Mouse (Mus musculus): ENCODE results near the gene Ttc27. TPM values are rescaled to one million over a fixed set of nuclear protein-coding genes. Genes with fewer than 3 reads are reported as not detected.

The Ttc27 gene
- polyA plus RNA-seq, 1 experiment from 2014 or later: 10.9 TPM

DNA sequence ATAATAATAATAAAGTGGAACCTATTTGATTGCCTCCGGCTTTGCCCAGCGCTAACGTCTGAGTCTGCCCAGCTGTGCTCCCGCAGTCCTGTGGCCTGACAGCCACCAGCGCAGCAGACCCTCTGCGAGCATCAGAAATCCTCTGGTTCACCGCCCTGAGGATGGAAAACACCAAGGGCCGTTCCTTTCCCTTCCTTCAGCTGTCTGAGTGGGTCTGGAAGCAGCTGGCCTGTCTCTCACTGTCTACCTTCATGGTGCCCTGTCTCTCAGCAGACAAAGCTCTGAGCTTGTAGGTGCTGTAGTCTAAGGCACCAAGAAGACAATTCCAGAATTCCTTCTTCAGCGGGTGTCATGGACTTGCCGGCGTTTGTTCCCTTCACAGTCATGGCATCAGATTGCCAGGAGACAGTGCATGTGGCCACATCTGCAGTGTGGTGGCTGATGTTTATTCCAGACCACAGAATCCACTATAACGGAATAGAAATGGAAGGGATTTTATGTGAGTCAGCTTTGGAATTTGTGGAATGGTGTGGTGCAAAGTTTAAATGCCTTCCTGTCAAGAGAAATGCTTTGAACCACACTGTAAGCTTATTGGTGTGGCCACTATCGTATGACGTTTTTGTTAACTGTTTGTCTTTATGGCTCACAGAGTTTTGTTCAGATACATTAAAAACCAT is 78.6 kb downstream of the Ttc27 start:
- no peaks in the 10 kb centered on the region for H3K36me3 ChIP-seq (replicated peaks)
- H3K4me3 ChIP-seq (replicated peaks): no peak overlapping the region
- no peaks in the 10 kb centered on the region for H3K4me1 ChIP-seq (replicated peaks)
- 79% methylated on average over 14 of the region's 14 CpGs for WGBS (ENCODE audit: insufficient replicate concordance)
- H3K27ac ChIP-seq (replicated peaks): no peak overlapping the region
- no peak overlapping the region for H3K9ac ChIP-seq
- H3K4me2 ChIP-seq: no peak overlapping the region
- H3K9me3 ChIP-seq (replicated peaks): no peaks in the 10 kb centered on the region
- no peaks in the 10 kb centered on the region for H3K27me3 ChIP-seq
- ATAC-seq (ENCODE audit: insufficient read depth): no peak

- H3K4me2 ChIP-seq: no peak overlapping the region
- no peak overlapping the region for H3K27ac ChIP-seq (replicated peaks)
- 55% methylated on average over 6 of the region's 6 CpGs for WGBS (ENCODE audit: insufficient replicate concordance)
Measured at GRCm38 (mm10) chr17:74799865-74800264, 82.3 kb downstream of the Ttc27 start.

GRCm38 (mm10) chr17:74802765-74803164 is 85.2 kb downstream of the Ttc27 start:
- no peak overlapping the region for H3K4me2 ChIP-seq
- 66% methylated on average over 4 of the region's 4 CpGs for WGBS (ENCODE audit: insufficient replicate concordance)

More at GRCm38 (mm10) chr17:74799865-74800264, 82.3 kb downstream of the Ttc27 start:
- Histone ChIP-seq H3K9me3 (replicated peaks) (no peaks in the 10 kb centered on the region), H3K27me3 (no peaks in the 10 kb centered on the region), H3K36me3 (replicated peaks) (no peaks in the 10 kb centered on the region), H3K4me1 (replicated peaks) (no peaks in the 10 kb centered on the region), H3K9ac (no peak overlapping the region), H3K4me3 (replicated peaks) (no peak overlapping the region)
- no peak for ATAC-seq (ENCODE audit: insufficient read depth)

DNA sequence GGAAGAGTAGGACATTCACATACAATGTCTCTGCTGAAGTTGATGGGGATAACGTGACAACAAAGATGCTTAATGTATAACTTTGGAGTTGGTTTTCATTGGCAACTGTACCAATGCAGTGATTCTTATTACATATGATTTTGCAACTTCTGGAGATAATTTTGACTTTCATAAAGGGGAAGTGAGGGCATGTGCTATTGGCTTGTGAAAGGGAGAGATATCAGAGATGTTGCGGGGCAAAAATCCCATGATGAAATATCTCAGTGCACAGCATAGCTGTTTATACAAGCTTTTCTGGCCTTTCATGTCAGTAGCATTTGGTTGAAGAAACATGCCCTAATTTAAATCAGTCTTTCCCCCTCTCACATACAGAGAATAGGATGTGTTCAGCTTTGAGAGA is 86.3 kb downstream of the Ttc27 start:
- H3K4me2 ChIP-seq: no peak overlapping the region
- H3K9me3 ChIP-seq (replicated peaks): no peaks in the 10 kb centered on the region
- H3K4me1 ChIP-seq (replicated peaks): peaks cover 9% of the 10 kb centered on the region; the same call in 1 of the 2 replicates
- no peaks in the 10 kb centered on the region for H3K27me3 ChIP-seq
- whole genome bisulfite sequencing (ENCODE audit: insufficient replicate concordance): 69% methylated on average over 2 of the region's 2 CpGs
- H3K27ac ChIP-seq (replicated peaks): no peak overlapping the region
- no peaks in the 10 kb centered on the region for H3K36me3 ChIP-seq (replicated peaks)
- H3K9ac ChIP-seq: no peak overlapping the region
- H3K4me3 ChIP-seq (replicated peaks): no peak overlapping the region
- ATAC-seq (ENCODE audit: insufficient read depth): no peak

More at GRCm38 (mm10) chr17:74802765-74803164, 85.2 kb downstream of the Ttc27 start:
- H3K4me1 ChIP-seq (replicated peaks): peaks cover 5% of the 10 kb centered on the region; the same call in 1 of the 2 replicates
- no peaks in the 10 kb centered on the region for H3K36me3 ChIP-seq (replicated peaks)
- no peaks in the 10 kb centered on the region for H3K9me3 ChIP-seq (replicated peaks)
- H3K27ac ChIP-seq (replicated peaks): no peak overlapping the region
- H3K27me3 ChIP-seq: no peaks in the 10 kb centered on the region
- H3K4me3 ChIP-seq (replicated peaks): no peak overlapping the region
- ATAC-seq (ENCODE audit: insufficient read depth): no peak
- no peak overlapping the region for H3K9ac ChIP-seq

- Histone ChIP-seq H3K9ac (no peak overlapping the region), H3K27ac (replicated peaks) (no peak overlapping the region), H3K4me1 (replicated peaks) (peaks cover 10% of the 10 kb centered on the region; the same call in 1 of the 2 replicates), H3K4me3 (replicated peaks) (no peak overlapping the region), H3K27me3 (no peaks in the 10 kb centered on the region), H3K36me3 (replicated peaks) (no peaks in the 10 kb centered on the region), H3K9me3 (replicated peaks) (no peaks in the 10 kb centered on the region), H3K4me2 (no peak overlapping the region)
- ATAC-seq (ENCODE audit: insufficient read depth): no peak
- 71% methylated on average over 9 of the region's 9 CpGs for WGBS (ENCODE audit: insufficient replicate concordance)
Measured at GRCm38 (mm10) chr17:74804321-74804930, 86.9 kb downstream of the Ttc27 start.

DNA sequence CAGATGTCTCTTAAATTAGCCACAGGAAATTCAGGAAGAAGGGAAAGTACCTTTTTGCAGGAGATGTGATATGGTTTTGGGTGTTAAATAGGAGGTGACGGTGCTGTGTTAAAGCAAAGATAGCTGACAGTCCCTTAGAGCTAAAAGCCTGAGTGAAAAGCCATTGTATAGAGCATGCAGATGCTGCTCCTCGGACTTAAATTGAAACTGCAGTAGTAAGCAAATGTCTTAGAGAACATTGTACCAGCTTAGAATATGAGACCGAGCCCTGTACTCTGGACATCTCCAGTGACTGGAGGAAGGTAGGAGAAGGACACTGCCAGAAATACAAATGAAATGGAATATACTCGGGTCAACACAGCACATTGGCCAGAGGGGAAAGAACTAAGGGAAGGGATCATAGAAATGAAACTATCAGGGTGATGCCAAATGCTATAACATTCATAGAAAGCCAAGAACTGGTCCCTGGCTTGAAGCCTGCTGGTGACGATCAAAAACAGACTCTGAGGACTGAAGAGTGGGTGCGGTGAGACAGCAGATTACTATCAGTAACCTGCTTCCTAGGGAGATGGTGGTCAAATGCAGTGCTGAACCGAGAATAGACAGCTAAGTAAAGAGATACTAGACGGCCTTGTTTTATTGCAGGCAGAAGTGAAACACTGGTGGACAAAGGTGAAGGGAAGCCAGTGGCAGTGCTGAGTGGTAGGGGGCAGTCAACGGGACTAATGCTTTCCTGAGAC is 90.1 kb downstream of the Ttc27 start:
- no peak overlapping the region for H3K4me2 ChIP-seq
- H3K4me1 ChIP-seq (replicated peaks): peaks cover 12% of the 10 kb centered on the region; the same call in 1 of the 2 replicates
- no peak overlapping the region for H3K9ac ChIP-seq
- H3K27me3 ChIP-seq: no peaks in the 10 kb centered on the region
- WGBS (ENCODE audit: insufficient replicate concordance): 36% methylated on average over 9 of the region's 9 CpGs
- no peaks in the 10 kb centered on the region for H3K9me3 ChIP-seq (replicated peaks)
- no peak for ATAC-seq (ENCODE audit: insufficient read depth)
- no peak overlapping the region for H3K27ac ChIP-seq (replicated peaks)
- no peaks in the 10 kb centered on the region for H3K36me3 ChIP-seq (replicated peaks)
- no peak overlapping the region for H3K4me3 ChIP-seq (replicated peaks)

DNA sequence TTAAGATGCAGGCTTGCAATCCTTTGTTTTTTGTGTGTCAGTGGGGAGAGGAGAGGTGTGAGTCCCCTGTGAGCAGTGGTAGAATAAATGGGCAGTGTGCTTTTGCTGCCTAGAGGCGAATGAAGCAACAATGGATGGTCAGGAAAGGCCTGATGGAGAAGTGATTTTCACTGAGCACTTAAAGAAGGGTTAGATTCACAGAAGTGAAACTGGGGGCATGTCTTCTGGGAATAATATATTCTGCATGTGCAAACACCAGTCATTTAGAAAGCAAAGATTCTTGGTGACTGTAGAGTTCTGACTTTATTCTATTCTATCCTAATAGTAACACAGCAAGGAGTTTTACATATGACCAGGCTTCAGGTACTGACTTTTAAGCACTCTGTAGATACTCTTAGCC is 90.8 kb downstream of the Ttc27 start:
- Histone ChIP-seq H3K4me3 (replicated peaks) (no peak overlapping the region), H3K27ac (replicated peaks) (no peak overlapping the region), H3K36me3 (replicated peaks) (no peaks in the 10 kb centered on the region), H3K9me3 (replicated peaks) (no peaks in the 10 kb centered on the region), H3K4me1 (replicated peaks) (peaks cover 12% of the 10 kb centered on the region; the same call in 1 of the 2 replicates), H3K4me2 (no peak overlapping the region), H3K27me3 (no peaks in the 10 kb centered on the region), H3K9ac (no peak overlapping the region)
- whole genome bisulfite sequencing (ENCODE audit: insufficient replicate concordance): 47% methylated on average over 1 of the region's 1 CpGs
- no peak for ATAC-seq (ENCODE audit: insufficient read depth)

GRCm38 (mm10) chr17:74808901-74809300 is 91.4 kb downstream of the Ttc27 start:
- no peaks in the 10 kb centered on the region for H3K9me3 ChIP-seq (replicated peaks)
- no peak overlapping the region for H3K4me2 ChIP-seq
- 78% methylated on average over 4 of the region's 4 CpGs for WGBS (ENCODE audit: insufficient replicate concordance)
- H3K36me3 ChIP-seq (replicated peaks): no peaks in the 10 kb centered on the region
- ATAC-seq (ENCODE audit: insufficient read depth): no peak
- H3K27ac ChIP-seq (replicated peaks): no peak overlapping the region
- H3K4me3 ChIP-seq (replicated peaks): no peak overlapping the region
- H3K27me3 ChIP-seq: no peaks in the 10 kb centered on the region
- peaks cover 12% of the 10 kb centered on the region; the same call in 1 of the 2 replicates for H3K4me1 ChIP-seq (replicated peaks)
- H3K9ac ChIP-seq: no peak overlapping the region

DNA sequence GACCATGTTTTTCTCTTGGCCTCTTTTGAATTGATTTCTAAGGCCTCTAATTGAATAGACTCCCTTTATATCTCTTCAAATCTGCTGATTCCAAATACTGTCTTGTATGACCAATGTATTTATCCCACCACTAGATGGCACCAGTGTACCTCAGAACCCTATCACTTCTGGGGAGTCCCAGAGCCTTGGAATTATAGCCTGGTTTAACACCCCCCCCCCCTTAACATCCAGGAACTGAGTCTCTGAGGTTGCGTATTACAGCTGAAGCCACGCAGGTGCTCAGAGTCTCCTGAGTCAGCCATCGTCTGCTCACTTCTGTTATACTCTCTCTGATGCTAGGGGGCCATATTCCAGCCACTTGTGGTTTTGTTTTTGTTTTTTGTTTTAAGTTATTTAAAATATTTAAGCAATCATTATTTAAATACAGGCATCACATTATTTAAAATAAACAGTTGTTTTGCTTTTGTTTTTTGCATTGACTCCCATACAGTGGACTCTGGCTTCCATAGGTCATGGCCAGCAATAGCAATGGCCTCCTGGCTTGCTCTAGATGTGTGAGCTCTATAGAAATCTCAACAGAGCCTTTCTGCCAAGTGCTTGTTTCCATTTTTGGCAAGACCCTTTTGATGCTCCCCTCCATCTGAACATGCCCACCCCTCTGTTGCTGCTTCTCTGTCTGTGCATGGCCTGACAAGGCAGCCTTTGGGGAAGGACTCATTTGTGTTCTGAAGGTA is 93.5 kb downstream of the Ttc27 start:
- H3K27ac ChIP-seq (replicated peaks): no peak overlapping the region
- no peak overlapping the region for H3K9ac ChIP-seq
- H3K9me3 ChIP-seq (replicated peaks): no peaks in the 10 kb centered on the region
- peaks cover 12% of the 10 kb centered on the region; the same call in 1 of the 2 replicates for H3K4me1 ChIP-seq (replicated peaks)
- H3K4me3 ChIP-seq (replicated peaks): no peak overlapping the region
- WGBS (ENCODE audit: insufficient replicate concordance): 63% methylated on average over 3 of the region's 3 CpGs
- no peak for ATAC-seq (ENCODE audit: insufficient read depth)
- no peak overlapping the region for H3K4me2 ChIP-seq
- no peaks in the 10 kb centered on the region for H3K36me3 ChIP-seq (replicated peaks)
- H3K27me3 ChIP-seq: no peaks in the 10 kb centered on the region

DNA sequence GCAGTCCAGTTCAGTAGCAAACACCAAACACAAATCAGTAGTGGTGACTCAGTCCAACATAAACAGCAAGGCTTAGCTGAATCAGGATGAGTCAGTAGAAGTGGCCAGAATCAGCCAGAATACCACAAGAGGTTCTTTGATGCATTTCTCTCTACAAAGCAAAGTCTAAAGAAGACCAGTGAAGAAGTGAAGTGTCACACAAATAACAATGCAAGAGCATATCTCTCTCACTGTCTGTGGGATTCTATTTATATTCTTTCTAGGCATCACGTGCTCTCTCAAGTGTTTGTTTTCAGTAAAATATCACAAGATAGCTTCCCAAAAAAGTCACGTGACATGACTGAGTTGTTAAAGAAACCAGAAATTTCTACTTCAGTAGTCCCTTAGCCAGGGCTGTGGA is 102.2 kb downstream of the Ttc27 start:
- Histone ChIP-seq H3K4me3 (replicated peaks) (no peak overlapping the region), H3K36me3 (replicated peaks) (no peaks in the 10 kb centered on the region), H3K27me3 (no peaks in the 10 kb centered on the region), H3K9me3 (replicated peaks) (no peaks in the 10 kb centered on the region), H3K4me2 (no peak overlapping the region), H3K9ac (no peak overlapping the region), H3K27ac (replicated peaks) (no peak overlapping the region), H3K4me1 (replicated peaks) (no peaks in the 10 kb centered on the region)
- ATAC-seq (ENCODE audit: insufficient read depth): no peak
- 47% methylated on average over 2 of the region's 2 CpGs for WGBS (ENCODE audit: insufficient replicate concordance)

DNA sequence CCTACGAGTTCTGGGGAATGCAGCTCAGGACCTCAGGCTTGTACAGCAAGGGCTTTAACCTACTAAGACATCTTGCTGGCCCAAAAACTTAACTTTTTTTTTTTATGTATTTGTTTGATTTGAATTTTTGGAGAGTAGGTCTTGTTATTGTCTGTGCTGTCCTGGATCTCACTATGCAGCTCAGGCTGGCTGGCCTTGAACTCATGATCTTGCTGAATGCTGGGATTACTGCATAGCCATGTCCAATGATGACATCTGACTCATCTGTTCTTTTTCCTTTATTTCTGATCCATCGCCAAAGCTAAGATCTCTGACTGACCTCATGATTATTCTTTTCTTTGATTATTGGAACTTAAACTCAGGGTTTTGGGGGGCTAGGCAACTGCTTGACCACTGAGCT is 113.3 kb downstream of the Ttc27 start:
- no peak for ATAC-seq (ENCODE audit: insufficient read depth)
- Histone ChIP-seq H3K36me3 (replicated peaks) (no peaks in the 10 kb centered on the region), H3K4me1 (replicated peaks) (no peaks in the 10 kb centered on the region), H3K9me3 (replicated peaks) (no peaks in the 10 kb centered on the region), H3K9ac (no peak overlapping the region), H3K27ac (replicated peaks) (no peak overlapping the region), H3K4me2 (no peak overlapping the region), H3K4me3 (replicated peaks) (no peak overlapping the region), H3K27me3 (no peaks in the 10 kb centered on the region)
- WGBS (ENCODE audit: insufficient replicate concordance): 64% methylated on average over 2 of the region's 2 CpGs
